Comparison of ENCODE assay signal across 14 mouse cellular contexts in the genomic region with DNA sequence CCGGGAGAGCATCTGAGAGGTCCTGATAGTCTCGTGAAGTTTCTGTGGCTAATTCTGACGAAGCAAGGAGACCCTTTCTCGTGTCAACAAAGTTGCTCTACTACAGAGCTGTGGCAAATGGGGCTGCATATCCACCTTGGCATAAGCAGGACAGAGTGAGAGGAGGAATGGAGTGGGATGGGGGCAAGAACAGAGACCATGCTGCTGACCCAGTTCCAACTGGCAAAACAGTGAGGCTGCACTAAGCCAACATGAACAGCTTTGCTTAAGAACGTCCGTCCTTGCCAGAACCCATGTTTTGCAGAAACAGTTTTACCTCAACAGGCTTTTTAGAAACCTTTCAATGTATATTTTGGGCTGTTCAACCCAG. TPM values are rescaled to one million over a fixed set of nuclear protein-coding genes. Genes with fewer than 3 reads are reported as not detected.
DNase-seq lines count a peak whose midpoint lies in the region; ATAC-seq and TF ChIP-seq lines count a peak whose summit lies in the region.
"Had no signal": no experiment of that assay in that cellular context is flagged by ENCODE, and none has a peak within 500 bp of the region (broad histone marks: within the 10 kb centered on the region; RNA-seq: fewer than 3 reads in every experiment).

No protein-coding gene starts in this region.

- DNase-seq in heart, adult 2 months: peak in 1 of 2 experiments; percentile 42
- DNase-seq in heart, postnatal 25 days (ENCODE audit: low spot score): no peak
- peak; percentile 36 for DNase-seq in lung, postnatal 10 days
- DNase-seq in lung, postnatal 36 days: no peak
- DNase-seq in retina, embryonic 14.5 days (ENCODE audit: low spot score): no peak
- DNase-seq: cerebellum, adult 2 months; right cerebral cortex, adult 18-20 months; thymus, postnatal 14 days had no signal

- intact Hi-C loops in heart, adult 2 months (cut with DNase I): no loop called here
- intact Hi-C loops in heart, postnatal 25 days (cut with DNase I): no loop called here

- ATAC-seq in heart, embryonic 16.5 days (replicated peaks; ENCODE audit: extremely low read depth, insufficient read depth, low FRiP score): no peak
- ATAC-seq in erythroid progenitor cell, adult 5-6 weeks (replicated peaks; ENCODE audit: low FRiP score, poor library complexity, severe bottlenecking): no peak
- ATAC-seq: activated CD4-positive, CD25-positive, alpha-beta regulatory T cell, adult 4 months had no signal

- H3K27me3 ChIP-seq in heart, adult 2 months (ENCODE audit: control insufficient read depth, insufficient read depth, low read length): no peaks in the 10 kb centered on the region
- no peaks in the 10 kb centered on the region for H3K27me3 ChIP-seq in heart, embryonic 16.5 days (ENCODE audit: control insufficient read depth, insufficient read depth, low read length)
- H3K27me3 ChIP-seq: CH12.LX had no signal

- H3K79me2 ChIP-seq in heart, adult 2 months (replicated peaks; ENCODE audit: control insufficient read depth, insufficient read depth, low read length): no peaks in the 10 kb centered on the region

- no peak for TF ChIP-seq CTCF in heart, adult 2 months (IDR thresholded peaks at IDR 0.05)
- no peak for TF ChIP-seq CTCF in olfactory bulb, adult 2 months (IDR thresholded peaks at IDR 0.05; ENCODE audit: insufficient read depth, low read depth, low read length)

- H3K9me3 ChIP-seq in heart, embryonic 16.5 days (replicated peaks; ENCODE audit: control insufficient read depth, low read length): peaks cover 8% of the 10 kb centered on the region

- peak overlapping the region; percentile 38 for H3K4me2 ChIP-seq in heart, embryonic 16.5 days (ENCODE audit: low read depth, low read length)

- peaks cover 18% of the 10 kb centered on the region for H3K4me1 ChIP-seq in heart, adult 2 months (ENCODE audit: control insufficient read depth, insufficient read depth, low read length)
- peaks cover 61% of the 10 kb centered on the region for H3K4me1 ChIP-seq in heart, embryonic 16.5 days (ENCODE audit: control insufficient read depth, insufficient read depth, low read length)
- peaks cover 23% of the 10 kb centered on the region for H3K4me1 ChIP-seq in olfactory bulb, adult 2 months (ENCODE audit: control insufficient read depth, insufficient read depth, low read length)

- no peak for TF ChIP-seq EP300 in heart, adult 2 months (IDR thresholded peaks at IDR 0.05; ENCODE audit: insufficient read depth, low read depth, low read length)

- H3K9ac ChIP-seq in heart, adult 2 months (ENCODE audit: low read depth, low read length): peak overlapping the region; percentile 49; the same call in 1 of the 2 replicates
- 0 out of 2 replicates have a peak overlapping the region, but pooled peaks have one; percentile 5 for H3K9ac ChIP-seq in heart, embryonic 16.5 days (ENCODE audit: low read length)

- WGBS in heart, adult 2 months: 38% methylated on average over 6 of the region's 6 CpGs
- 57% methylated on average over 6 of the region's 6 CpGs for WGBS in heart, embryonic 16.5 days
- 37% methylated on average over 6 of the region's 6 CpGs for WGBS in olfactory bulb, adult 2 months

- no peak for TF ChIP-seq POLR2A in heart, adult 2 months (IDR thresholded peaks at IDR 0.05; ENCODE audit: insufficient read depth, low read depth, low read length)
- no peak for TF ChIP-seq POLR2A in olfactory bulb, adult 2 months (IDR thresholded peaks at IDR 0.05; ENCODE audit: insufficient read depth, low read depth, low read length)

- H3K36me3 ChIP-seq in heart, adult 2 months (ENCODE audit: control insufficient read depth, insufficient read depth, low read length): peaks cover 7% of the 10 kb centered on the region
- peaks cover 15% of the 10 kb centered on the region for H3K36me3 ChIP-seq in heart, embryonic 16.5 days (ENCODE audit: control insufficient read depth, insufficient read depth)

- peak overlapping the region; percentile 68 for H3K27ac ChIP-seq in heart, adult 2 months
- H3K27ac ChIP-seq in heart, embryonic 16.5 days (ENCODE audit: low read length): peak overlapping the region; percentile 77
- peak overlapping the region; percentile 29 for H3K27ac ChIP-seq in olfactory bulb, adult 2 months (ENCODE audit: insufficient read depth, low read depth, low read length)

- no peak overlapping the region for H3K4me3 ChIP-seq in heart, adult 2 months
- H3K4me3 ChIP-seq in heart, embryonic 16.5 days (ENCODE audit: low read length): no peak overlapping the region
- H3K4me3 ChIP-seq in olfactory bulb, adult 2 months (ENCODE audit: insufficient read depth, low read depth, low read length): no peak overlapping the region

RNA-seq across cellular contexts. Expression of gene Fstl1, which starts 32.9 kb away (rescaled TPM):
- total RNA-seq in heart, adult 2 months (2021): 10 to 100 TPM; 43.6 to 57.6 TPM
- polyA plus RNA-seq in heart, adult 2 months (2012; rRNA removed): 39.7 and 68.4 TPM in 2 replicates
- total RNA-seq in heart, postnatal 25 days (2021): 100 to 1,000 TPM; 107 to 122 TPM
- 420 and 441 TPM in 2 replicates for polyA plus RNA-seq in heart, embryonic 16.5 days (2015; fragmentation: Nextera tagmentation; extraction: Ambion mirVana)
- not detected in 2 replicates for polyA plus RNA-seq in olfactory bulb, adult 2 months (2012; ENCODE audit: insufficient read depth, insufficient read length, low replicate concordance, missing spikeins)
- total RNA-seq in erythroid progenitor cell, adult 5-6 weeks (2015; ENCODE audit: low replicate concordance): 1.1 and 2.1 TPM in 2 replicates
- total RNA-seq in erythroid progenitor cell, adult 5-6 weeks (2017; ENCODE audit: low replicate concordance): 0.51 and 1.6 TPM in 2 replicates

RNA-seq across cellular contexts. Expression of gene Gm36028, which starts 51.3 kb away (rescaled TPM):
- 1 to 10 TPM; 1.0 TPM for total RNA-seq in heart, adult 2 months (2021)
- polyA plus RNA-seq in heart, adult 2 months (2012; rRNA removed): 0.10 and 0.35 TPM in 2 replicates
- total RNA-seq in heart, postnatal 25 days (2021): under 1 TPM; 0.44 to 0.53 TPM
- polyA plus RNA-seq in heart, embryonic 16.5 days (2015; fragmentation: Nextera tagmentation; extraction: Ambion mirVana): 10.2 and 12.1 TPM in 2 replicates
- not detected in 2 replicates for polyA plus RNA-seq in olfactory bulb, adult 2 months (2012; ENCODE audit: insufficient read depth, insufficient read length, low replicate concordance, missing spikeins)
- total RNA-seq in erythroid progenitor cell, adult 5-6 weeks (2015; ENCODE audit: low replicate concordance): not detected in 2 replicates
- total RNA-seq in erythroid progenitor cell, adult 5-6 weeks (2017; ENCODE audit: low replicate concordance): not detected in 2 replicates
- total RNA-seq: CH12.LX; left cerebral cortex, adult 18-20 months had no signal
- polyA plus RNA-seq: activated CD4-positive, CD25-positive, alpha-beta regulatory T cell, adult 4 months had no signal

RNA-seq across cellular contexts. Expression of gene Lrrc58, which starts 58.6 kb away (rescaled TPM):
- total RNA-seq in heart, adult 2 months (2021): 10 to 100 TPM; 64.4 to 83.5 TPM
- 11.8 and 21.1 TPM in 2 replicates for polyA plus RNA-seq in heart, adult 2 months (2012; rRNA removed)
- 10 to 100 TPM; 64.0 to 70.1 TPM for total RNA-seq in heart, postnatal 25 days (2021)
- polyA plus RNA-seq in heart, embryonic 16.5 days (2015; fragmentation: Nextera tagmentation; extraction: Ambion mirVana): 35.7 and 36.2 TPM in 2 replicates
- polyA plus RNA-seq in olfactory bulb, adult 2 months (2012; ENCODE audit: insufficient read depth, insufficient read length, low replicate concordance, missing spikeins): 87.2 TPM in 1 of 2 replicates, not detected in the other
- 8.8 and 9.7 TPM in 2 replicates for total RNA-seq in erythroid progenitor cell, adult 5-6 weeks (2015; ENCODE audit: low replicate concordance)
- 3.9 and 4.7 TPM in 2 replicates for total RNA-seq in erythroid progenitor cell, adult 5-6 weeks (2017; ENCODE audit: low replicate concordance)

Comparison
In these comparisons a context has a peak if more than half of its experiments do, and no peak if none do; other contexts are left out.
1. RNA of gene Fstl1, which starts 32.9 kb away (total RNA-seq): 107 to 122 TPM in heart, postnatal 25 days and 43.6 to 57.6 TPM in heart, adult 2 months; 0.51 to 2.1 TPM in erythroid progenitor cell, adult 5-6 weeks; every median in the first group is over 10 times any median in the second.
2. RNA of gene Lrrc58, which starts 58.6 kb away (total RNA-seq): 64.4 to 83.5 TPM in heart, adult 2 months and 64.0 to 70.1 TPM in heart, postnatal 25 days; 3.9 to 9.7 TPM in erythroid progenitor cell, adult 5-6 weeks; every median in the first group is over 4 times any median in the second.
3. Peak in every context shown above with its lines, with median percentiles within 50 percentile points of each other: H3K27ac ChIP-seq.